Mouse (Mus musculus) adrenal gland, postnatal 14 days (tissue): ENCODE data around the gene Ccdc102a. TPM values are rescaled to one million over a fixed set of nuclear protein-coding genes. Genes with fewer than 3 reads are reported as not detected.
A peak's percentile ranks its signal among the peaks of the same experiment; 100 is the strongest.
"Not testable (repeated sequence)": the region's sequence is repeated elsewhere in the genome, so short reads cannot be mapped to it uniquely, and the experiment has no call there.

Experiments
- DNase-seq: peaks from one replicate; pipeline ENCODE4 v3.0.0; 2021; ENCODE audit warnings: mixed read lengths
- total RNA-seq: library from RNA; stranded (reverse); gene quantifications from 2 replicates; pipeline ENCODE4 v1.2.3, GENCODE M21; 2021

The Ccdc102a gene
- total RNA-seq, 1 experiment from 2014 or later: 8.1 TPM

DNA sequence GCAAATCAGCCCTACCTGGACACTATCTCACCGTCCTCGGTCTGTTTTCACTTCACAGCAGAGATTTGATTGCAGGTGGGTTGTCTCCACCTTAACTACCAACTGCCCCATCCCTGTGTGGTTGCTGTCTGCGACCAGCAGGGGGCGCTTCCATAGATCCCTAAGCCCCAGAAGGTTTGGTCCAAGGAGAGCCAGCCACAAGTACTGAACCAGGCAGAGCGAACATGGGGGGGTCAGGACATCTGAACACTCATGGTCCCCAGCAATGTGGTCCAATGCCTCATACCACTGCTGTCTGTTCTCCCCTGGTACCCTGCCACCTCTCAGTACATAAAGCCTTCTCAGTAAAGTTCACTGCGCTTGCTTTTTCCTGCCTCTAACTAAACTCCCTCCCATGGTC is 43.5 kb downstream of the Ccdc102a start:
- DNase-seq: peak; percentile 85

DNA sequence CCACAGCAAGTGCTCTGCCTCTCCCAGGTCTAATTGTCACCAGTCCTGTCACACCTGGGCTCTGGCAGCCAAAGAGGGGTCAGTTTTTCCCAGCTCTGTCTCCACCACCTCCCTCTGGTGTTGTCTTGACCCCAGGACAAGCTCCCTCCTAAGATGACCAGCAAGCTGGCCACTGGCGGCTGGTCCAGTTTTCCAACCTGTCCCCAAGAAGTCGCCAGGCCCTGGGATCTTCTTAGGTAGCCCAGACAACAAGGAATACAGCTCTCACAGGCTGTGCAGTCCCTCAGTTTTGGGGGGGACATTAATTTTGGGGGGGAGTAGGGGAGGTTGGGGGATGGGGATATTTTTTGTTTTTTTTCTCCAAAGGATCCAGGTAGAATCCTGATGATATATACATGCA is 45.3 kb downstream of the Ccdc102a start:
- DNase-seq: no peak

DNA sequence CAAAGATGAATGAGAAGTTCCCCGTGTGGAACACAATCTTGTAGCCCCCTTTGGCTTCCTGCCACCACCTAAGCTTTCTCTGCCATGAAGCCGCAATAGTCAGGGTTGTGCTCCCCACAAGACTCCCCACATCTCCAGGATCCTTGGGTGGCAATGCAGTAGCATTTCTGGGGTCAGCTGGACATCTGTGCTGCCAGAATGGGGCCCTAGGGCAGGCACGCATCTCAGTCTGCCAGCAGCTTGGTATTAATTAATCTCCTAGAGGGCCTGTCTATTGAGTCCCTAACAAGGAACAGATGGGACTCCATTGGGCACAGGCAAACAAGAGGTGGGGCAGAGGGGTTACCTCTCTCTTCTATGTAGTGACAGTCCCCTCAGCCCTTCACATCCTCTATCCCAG is 45.7 kb downstream of the Ccdc102a start:
- DNase-seq: no peak

DNA sequence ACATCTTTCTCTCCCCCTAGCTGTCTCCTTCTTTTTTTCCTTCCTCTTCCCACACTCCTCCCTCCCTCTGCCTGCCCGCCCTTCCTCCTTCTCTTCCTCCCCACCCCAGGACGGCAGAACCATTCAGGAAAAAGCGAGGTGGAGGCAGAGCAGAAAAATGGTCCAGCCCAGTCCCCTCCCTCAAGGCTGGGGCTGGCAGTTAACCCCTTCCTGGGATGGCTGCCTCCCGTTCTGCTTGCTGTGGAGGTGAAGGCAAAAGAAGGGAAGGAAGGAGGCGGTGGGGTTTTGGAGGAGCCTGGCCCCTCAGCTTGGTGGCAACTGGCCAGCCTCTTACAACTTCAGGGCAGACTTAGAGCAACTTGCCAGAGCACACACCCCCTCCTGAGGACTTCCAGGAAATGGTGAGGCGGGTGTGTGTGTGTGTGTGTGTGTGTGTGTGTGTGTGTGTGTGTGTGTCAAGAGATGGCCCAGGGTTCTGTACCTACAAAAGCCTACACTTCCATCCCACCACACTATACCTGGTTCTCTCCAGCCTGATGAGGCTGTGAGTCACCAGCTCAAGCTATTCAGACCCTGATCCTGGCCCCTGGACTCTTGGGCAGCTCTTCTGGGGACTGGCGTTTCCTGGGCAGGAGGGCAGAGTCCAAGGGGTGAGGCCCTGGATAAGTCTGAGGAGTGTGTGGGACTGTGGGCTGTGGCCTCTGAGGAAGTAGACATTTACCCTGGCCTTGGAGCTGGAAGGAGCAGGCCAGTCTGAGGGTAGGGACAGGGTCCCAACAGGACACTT is 46.6 kb downstream of the Ccdc102a start:
- peak; percentile 73 for DNase-seq

DNA sequence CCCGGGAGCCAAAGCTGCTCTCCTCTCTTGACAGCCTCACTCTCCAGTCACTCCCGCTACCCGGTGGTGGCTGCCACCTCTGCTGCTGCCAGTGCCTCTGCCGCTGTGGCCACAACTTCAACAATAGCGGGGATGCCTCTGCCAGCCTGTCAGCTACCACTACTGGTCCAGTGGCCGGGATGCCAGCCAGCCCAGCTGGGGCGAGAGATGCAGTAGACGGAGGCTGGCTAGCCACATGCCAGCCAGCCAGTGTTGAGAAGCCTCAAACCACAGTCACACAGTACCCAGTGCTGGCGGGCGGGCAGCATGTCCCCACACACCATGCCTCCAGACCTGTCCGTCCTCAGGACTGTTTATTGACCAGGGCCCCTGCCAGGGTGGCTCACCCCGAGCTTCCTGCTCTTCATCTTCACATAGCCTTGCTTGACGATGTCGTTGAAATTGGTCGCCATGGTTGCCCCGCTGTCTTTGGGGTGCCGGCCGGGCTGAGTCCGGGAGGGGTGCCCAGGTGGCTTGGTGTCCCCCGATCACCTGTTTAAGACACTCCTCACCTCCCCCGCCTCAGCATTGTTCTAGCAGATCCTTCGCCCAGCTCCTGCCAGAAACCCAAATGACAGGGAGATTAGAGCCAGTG is 47.3 kb downstream of the Ccdc102a start:
- DNase-seq: peak; percentile 40

DNA sequence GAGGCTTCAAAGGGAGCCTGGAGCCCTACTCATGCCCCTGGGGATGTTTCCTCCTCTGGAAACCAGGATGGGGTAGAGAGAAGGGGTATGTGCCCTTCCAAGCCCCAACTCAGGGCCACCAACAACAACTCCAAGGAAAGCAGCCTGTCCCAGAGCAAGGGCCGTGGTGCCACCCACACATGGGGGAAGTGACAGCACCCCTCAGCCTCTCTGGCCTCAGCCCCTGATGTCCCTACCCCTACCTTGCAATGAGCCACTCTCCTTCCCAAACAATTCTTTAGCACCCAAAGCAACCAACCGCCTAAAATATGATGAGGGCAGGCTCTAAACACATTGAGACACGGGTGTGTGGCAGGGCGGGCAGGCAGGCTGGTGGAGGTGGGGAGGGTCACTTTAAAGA is 47.9 kb downstream of the Ccdc102a start:
- DNase-seq: no peak

DNA sequence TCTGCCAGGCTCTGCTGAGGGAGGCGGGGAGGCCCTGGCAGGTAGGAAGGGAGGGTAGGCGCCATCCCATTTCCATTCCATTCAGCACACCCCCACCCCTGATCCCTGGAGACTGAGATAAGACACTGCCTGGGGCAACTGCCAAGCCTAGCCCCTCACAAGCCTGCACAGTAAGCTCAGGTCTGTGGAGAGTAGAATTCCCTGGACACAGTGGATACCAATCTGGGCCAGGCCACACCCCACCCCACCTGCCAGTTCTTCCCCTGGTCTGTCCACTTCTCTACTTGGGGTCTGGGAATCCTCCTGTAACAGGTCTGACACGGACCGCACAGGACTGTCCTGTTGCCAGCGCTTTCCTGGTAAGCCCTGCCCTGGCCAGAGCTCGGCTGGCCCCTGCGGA is 48.8 kb downstream of the Ccdc102a start:
- no peak for DNase-seq

DNA sequence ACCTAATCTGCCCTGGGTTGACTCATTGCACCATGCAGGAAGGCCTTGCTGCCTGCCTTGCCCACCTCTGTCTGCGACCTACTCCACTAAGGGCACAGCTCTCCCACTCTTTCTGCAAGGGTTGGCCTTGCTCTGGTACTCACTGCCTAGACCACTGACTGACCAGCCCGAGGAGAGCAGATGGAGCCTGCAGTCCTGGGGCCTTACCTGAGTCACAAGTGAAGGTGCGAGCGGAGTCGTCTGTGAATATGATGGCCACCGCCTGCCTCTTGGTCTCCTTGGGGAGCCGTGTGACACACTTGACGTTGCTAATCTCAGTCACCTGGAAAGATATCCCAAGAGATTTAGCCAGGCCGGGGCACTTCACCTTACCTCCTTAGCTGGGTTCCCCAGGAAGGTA is 51.0 kb downstream of the Ccdc102a start:
- DNase-seq: no peak

DNA sequence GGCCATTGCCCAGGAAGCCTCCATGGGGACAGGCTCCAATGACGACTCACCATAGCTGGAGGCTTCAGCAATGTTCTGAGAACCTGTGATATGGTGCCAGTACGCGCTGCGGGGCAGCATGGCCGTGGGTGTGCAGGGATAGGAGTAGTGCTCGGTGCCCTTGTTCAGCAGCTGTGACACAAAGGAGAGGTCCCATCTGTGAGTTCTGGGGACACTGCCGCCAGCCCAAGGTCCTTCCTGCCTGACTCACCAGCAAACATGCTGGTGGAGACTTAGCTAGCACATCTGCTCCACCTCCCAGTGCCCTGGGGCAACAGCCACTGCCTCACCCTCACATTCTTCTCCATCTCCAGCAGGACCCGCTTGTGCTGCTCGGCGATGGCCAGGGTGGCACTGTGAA is 52.6 kb downstream of the Ccdc102a start:
- peak; percentile 80 for DNase-seq

DNA sequence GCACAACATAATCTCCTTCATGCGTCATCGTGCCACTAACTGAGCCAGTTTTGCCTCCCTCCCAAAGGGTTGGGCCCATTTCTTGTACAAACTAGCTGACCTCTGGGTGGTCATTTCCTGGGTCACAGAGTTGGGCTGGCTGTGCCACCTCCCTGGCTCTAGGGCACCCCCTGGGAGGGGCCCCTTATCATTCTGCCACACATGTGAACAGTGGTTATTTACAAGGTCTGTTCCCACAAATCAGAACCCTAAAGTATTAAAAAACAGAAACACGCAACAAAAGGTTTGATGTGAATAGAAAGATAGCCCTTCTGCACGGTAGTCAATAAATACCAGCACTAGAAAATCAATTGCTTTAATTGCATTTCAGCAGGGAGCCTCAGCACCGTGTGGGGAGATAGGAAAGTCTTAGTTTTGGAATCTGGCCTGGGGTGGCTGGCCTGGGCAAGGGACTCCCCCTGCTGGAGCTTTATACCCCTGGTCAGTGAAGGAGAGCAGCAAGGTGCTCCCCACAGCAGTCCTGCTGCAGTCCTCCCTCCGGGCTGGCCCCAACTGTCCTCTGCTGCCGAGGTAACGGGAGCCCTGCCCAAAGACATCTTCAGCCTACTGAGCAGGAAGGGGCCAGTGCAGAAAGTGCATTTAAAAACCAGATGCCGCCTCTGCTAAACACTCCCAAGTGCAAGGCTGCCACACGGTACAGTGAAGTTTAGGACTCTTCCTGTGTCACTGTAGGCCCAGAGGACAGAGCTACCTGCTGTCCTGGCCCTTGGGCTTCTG is 53.8 kb downstream of the Ccdc102a start:
- peak; percentile 42 for DNase-seq

DNA sequence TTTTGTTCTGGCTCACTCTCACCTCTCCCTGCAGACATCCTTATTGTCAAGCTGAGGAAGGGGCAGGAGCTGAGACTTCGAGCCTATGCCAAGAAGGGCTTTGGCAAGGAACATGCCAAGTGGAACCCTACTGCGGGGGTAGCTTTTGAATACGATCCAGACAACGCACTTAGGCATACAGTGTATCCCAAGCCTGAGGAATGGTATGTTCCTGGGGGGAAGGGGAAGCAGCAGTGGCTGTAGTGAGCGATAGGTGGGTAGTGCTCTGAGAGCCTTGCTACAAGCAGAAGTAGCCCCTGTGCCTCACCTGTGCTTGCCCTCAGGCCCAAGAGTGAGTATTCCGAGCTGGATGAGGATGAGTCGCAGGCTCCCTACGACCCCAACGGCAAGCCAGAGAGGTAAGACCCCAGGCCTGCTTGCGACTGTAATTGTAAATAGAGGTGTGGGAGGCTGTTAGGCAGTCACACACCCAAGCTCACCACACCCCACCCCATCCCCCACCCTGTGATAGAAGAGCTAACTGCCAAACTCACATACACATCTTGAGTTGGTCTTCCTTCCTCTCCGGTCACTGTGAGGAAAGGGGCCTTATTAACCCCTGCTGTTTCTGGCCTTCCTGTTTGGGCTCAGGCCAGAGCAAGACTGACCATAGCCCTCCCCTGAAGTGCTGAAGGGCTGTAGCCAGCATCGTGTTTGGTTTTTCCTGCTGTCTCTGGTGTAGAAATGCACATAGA is 55.2 kb downstream of the Ccdc102a start:
- no peak for DNase-seq

DNA sequence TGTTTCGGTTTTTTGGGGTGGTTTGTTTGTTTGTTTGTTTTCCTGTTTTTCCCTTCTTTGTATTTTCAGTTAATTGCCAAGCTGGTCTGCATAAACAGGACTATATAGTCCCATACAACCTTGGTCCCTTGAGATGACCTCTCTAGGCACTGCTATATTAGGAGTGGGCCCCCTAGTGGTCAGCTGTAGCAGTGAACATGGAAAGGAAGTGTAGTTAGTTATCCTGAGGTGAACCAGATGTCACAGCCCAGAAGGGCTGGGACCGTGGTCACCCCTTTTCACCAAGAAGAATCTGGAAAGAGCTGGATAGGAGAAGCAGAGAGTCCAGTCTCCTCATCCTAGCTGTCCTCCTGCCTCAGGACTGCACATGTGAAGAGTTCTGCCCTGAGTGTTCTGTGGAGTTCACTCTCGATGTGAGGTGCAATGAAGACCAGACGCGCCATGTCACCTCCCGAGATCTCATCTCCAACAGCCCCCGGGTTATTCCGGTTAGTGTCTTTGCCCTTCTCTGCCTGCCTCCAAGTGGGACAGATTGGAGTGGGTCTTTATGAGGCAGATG is 56.5 kb downstream of the Ccdc102a start:
- peak; percentile 86 for DNase-seq

DNA sequence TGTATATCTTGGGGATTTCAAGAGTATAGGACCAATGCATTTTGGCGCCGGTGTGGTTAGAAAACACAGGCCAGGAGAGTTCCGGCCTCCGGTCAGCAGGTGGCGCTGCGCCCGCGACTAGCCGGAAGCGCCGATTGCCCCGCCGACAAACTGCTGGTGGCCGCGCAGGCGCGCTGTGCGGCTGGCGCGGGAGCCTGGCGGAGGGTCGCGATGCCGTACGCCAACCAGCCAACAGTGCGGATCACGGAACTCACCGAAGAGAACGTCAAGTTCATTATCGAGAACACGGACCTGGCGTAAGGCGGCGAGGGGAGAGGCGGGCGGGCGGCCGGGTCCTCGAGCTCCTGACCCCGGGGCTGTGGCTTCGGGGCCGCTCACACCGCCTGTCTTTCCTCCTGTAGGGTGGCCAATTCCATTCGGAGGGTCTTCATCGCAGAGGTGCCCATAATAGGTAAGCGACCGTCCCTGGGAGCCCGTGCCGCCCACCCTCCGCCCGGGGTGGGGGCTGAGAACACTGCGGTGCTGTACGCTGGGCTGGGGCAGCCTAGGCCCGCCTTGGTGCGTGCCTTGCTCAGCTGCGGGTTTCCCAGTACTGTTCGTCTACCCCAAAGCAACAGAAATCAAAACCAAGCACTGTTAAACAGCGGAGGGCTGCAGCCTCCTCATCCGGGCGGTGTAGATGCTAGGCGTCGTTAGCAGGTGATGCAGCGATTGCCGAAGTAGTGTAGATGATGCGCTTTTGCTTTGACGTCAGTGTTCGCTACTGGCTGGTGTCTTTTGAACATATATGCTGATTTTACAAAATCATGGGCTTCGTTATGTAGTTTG is 60.3 kb downstream of the Ccdc102a start, which contains the start of gene Polr2c:
Gene Polr2c, plus strand, starts transcription at position 105 of the 828 bp plus-strand sequence.
- peak; percentile 94 for DNase-seq

DNA sequence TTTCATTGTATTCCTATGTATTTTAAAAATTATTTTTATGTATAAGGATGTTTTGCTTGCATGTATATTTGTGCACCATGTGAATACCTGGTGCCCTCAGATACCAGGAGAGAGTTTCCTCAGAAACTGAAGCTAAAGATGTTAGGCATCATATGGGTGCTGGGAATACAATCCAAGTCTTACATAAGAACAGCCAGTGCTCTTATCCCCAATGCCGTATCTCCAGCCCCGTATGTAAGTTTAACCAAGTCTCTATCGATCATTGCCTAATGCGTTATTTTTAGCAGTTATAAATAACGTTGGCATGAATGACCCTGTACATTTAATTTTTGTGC is 60.9 kb downstream of the Ccdc102a start:
- no peak for DNase-seq

DNA sequence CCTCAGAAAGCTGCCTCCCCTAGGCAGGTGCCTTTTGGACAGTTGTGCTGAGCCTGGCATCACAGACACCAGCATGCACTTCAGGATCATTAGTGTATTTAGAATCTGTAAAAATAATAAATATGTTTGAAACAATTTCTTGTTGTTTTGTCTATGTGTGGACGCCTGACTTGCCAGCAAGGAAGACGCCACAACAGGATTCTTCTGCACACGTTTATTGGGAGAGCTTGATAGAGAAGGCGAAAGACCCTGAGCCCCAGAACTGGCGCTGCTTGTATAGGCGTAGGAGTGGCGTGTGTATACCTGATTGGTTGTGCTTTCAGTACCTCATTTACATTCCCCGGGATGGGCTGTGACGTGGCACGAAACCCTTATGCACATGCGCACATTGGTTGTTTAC is 63.1 kb downstream of the Ccdc102a start:
- not testable (repeated sequence) for DNase-seq

Other genes starting within 250 kb of the Ccdc102a start
- gene Pllp, start 221.8 kb downstream of the Ccdc102a start, total RNA-seq: 0.86 and 1.6 TPM in 2 replicates
- gene Ccl22, start 172.5 kb downstream of the Ccdc102a start, total RNA-seq: 0.37 and 2.3 TPM in 2 replicates
- gene Cx3cl1, start 146.1 kb downstream of the Ccdc102a start, total RNA-seq: 16.2 and 19.2 TPM in 2 replicates
- gene Ccl17, start 107.6 kb downstream of the Ccdc102a start, total RNA-seq: 1.1 TPM in 1 of 2 replicates, not detected in the other
- 269 and 282 TPM in 2 replicates for gene Coq9, start 79.8 kb downstream of the Ccdc102a start, total RNA-seq
- gene Ciapin1, start 79.7 kb downstream of the Ccdc102a start, total RNA-seq: 107 and 122 TPM in 2 replicates
- gene Polr2c, start 60.6 kb downstream of the Ccdc102a start, total RNA-seq: 58.3 and 65.8 TPM in 2 replicates
- 19.7 and 20.7 TPM in 2 replicates for gene Dok4, start 41.8 kb downstream of the Ccdc102a start, total RNA-seq
- gene Adgrg5, start 5.6 kb upstream of the Ccdc102a start, total RNA-seq: 0.26 and 1.6 TPM in 2 replicates
- 35.5 and 54.3 TPM in 2 replicates for gene Adgrg1, start 56.7 kb upstream of the Ccdc102a start, total RNA-seq
- 4.0 and 4.2 TPM in 2 replicates for gene Adgrg3, start 99.6 kb upstream of the Ccdc102a start, total RNA-seq
- gene Drc7, start 137.0 kb upstream of the Ccdc102a start, total RNA-seq: not detected in 2 replicates
- gene Katnb1, start 163.1 kb upstream of the Ccdc102a start, total RNA-seq: 8.3 and 12.0 TPM in 2 replicates